Mouse (Mus musculus) ES-Bruce4 (cell line): Measurements from ENCODE around the gene Tbc1d21.

Experiments
- CTCF ChIP-seq: IDR thresholded peaks from one replicate; pipeline ENCODE4 v1.8.1; 2011; ENCODE audit warnings: low read depth, low read length
- EP300 ChIP-seq: IDR thresholded peaks from 2 replicates; pipeline ENCODE4 v1.6.1; 2011; ENCODE audit warnings: low read depth, low read length; ENCODE audit not compliant: insufficient read depth
- POLR2A ChIP-seq: IDR thresholded peaks from one replicate; pipeline ENCODE4 v1.8.1; 2011; ENCODE audit warnings: low read length; ENCODE audit not compliant: insufficient read depth

- no peak for TF ChIP-seq POLR2A
- TF ChIP-seq EP300, result no peak
- TF ChIP-seq CTCF, result no peak
These were observed 39.0 kb downstream of the Tbc1d21 start for GRCm38 (mm10) chr9:58331276-58331675.
